Mouse (Mus musculus) megakaryocyte-erythroid progenitor cell, adult 5-6 weeks (primary cell): ENCODE data around the gene Clcnka. TPM values are rescaled to one million over a fixed set of nuclear protein-coding genes. Genes with fewer than 3 reads are reported as not detected.
A peak's percentile ranks its signal among the peaks of the same experiment; 100 is the strongest.

Experiments
- ATAC-seq: replicated peaks from 2 replicates; pipeline ENCODE4 v1.8.0; 2016; ENCODE audit warnings: mild to moderate bottlenecking, inconsistent platforms; ENCODE audit not compliant: severe bottlenecking, poor library complexity, low FRiP score, low TSS enrichment
- total RNA-seq, 2 experiments: library from RNA; stranded (forward) in 1 of 2; stranded (reverse) in 1 of 2; fragments of 200-1000, 215-1000 nt in 1 of 2; fragments of >200 nt in 1 of 2; fragmentation: Nextera tagmentation in 1 of 2; gene quantifications; 2 replicates each; pipeline ENCODE4 v1.2.3; 2014 to 2017

The Clcnka gene
- total RNA-seq (2014; fragmentation: Nextera tagmentation): not detected in 2 replicates
- not detected in 2 replicates for total RNA-seq (2017)

GRCm38 (mm10) chr4:141398545-141398944 is at the start of gene Clcnka:
TSS of gene Clcnka (minus strand) at chr4:141398724.
- no peak for ATAC-seq

GRCm38 (mm10) chr4:141446211-141446610 is 47.7 kb upstream of the Clcnka start:
- no peak for ATAC-seq

GRCm38 (mm10) chr4:141445328-141445720 is 46.8 kb upstream of the Clcnka start:
- ATAC-seq: no peak

GRCm38 (mm10) chr4:141444451-141445327 is 46.2 kb upstream of the Clcnka start, which contains the start of gene Zbtb17:
TSS of gene Zbtb17 (plus strand) at chr4:141444654.
- peak; percentile 89 for ATAC-seq

- no peak for ATAC-seq
Observed at GRCm38 (mm10) chr4:141443641-141444429, 45.3 kb upstream of the Clcnka start.

GRCm38 (mm10) chr4:141440877-141441276 is 42.4 kb upstream of the Clcnka start:
- no peak for ATAC-seq

GRCm38 (mm10) chr4:141439083-141439803 is 40.7 kb upstream of the Clcnka start:
- ATAC-seq: no peak

- ATAC-seq: no peak
Observed at GRCm38 (mm10) chr4:141435974-141436373, 37.5 kb upstream of the Clcnka start, which contains the start of gene Srarp. TSS of gene Srarp (minus strand) at chr4:141436105.

GRCm38 (mm10) chr4:141433191-141433590 is 34.7 kb upstream of the Clcnka start:
- ATAC-seq: 0 out of 2 replicates have a peak, but pooled peaks have one; percentile 11

- ATAC-seq: no peak
Observed at GRCm38 (mm10) chr4:141432666-141433065, 34.1 kb upstream of the Clcnka start.

GRCm38 (mm10) chr4:141430997-141431396 is 32.5 kb upstream of the Clcnka start:
- ATAC-seq: peak; percentile 73

GRCm38 (mm10) chr4:141429847-141430246 is 31.3 kb upstream of the Clcnka start:
- ATAC-seq: no peak

GRCm38 (mm10) chr4:141429381-141429780 is 30.9 kb upstream of the Clcnka start:
- no peak for ATAC-seq

- ATAC-seq: no peak
Observed at GRCm38 (mm10) chr4:141427921-141428320, 29.4 kb upstream of the Clcnka start.

GRCm38 (mm10) chr4:141426796-141427745 is 28.5 kb upstream of the Clcnka start:
- no peak for ATAC-seq

- ATAC-seq: peak; percentile 31; the same call in 1 of the 2 replicates
Observed at GRCm38 (mm10) chr4:141425484-141426479, 27.3 kb upstream of the Clcnka start.

- ATAC-seq: no peak
Observed at GRCm38 (mm10) chr4:141423691-141424431, 25.3 kb upstream of the Clcnka start.
